Mouse (Mus musculus) layer of hippocampus, adult 18-20 months (tissue): ENCODE measurements at regions not wholly inside any gene's neighbourhood (a gene's known extent, or its start where the extent isn't known, plus 50 kb on each side); places are given as distances from the start of the nearest gene placed in this dataset.
A peak's percentile ranks its signal among the peaks of the same experiment; 100 is the strongest.

Experiments used
- DNase-seq, 2 experiments: peaks; one replicate each; pipeline ENCODE4 v3.0.0; 2022; ENCODE audit warnings: low spot score in 2 of 2

DNA sequence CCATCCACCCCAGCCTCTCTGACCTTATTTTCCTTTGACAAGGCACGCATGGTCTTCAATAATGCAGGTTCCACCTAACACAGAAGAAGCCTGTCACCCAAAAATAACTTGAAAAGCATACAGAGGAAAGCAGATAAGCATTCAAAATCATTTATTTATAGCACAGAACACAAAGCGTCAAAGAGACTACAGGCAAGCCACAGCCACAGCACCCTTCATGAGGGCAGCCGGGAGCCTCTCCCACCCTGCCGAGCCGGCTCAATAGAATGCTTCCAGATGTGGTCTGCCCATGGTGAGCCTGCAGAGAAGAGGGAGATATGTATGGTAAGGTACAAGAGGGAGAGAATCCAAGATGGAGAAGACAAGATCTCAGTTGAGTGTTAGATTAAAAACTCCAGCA lies 76.7 kb upstream of the Kcnd3 start:
- no peak for DNase-seq

DNA sequence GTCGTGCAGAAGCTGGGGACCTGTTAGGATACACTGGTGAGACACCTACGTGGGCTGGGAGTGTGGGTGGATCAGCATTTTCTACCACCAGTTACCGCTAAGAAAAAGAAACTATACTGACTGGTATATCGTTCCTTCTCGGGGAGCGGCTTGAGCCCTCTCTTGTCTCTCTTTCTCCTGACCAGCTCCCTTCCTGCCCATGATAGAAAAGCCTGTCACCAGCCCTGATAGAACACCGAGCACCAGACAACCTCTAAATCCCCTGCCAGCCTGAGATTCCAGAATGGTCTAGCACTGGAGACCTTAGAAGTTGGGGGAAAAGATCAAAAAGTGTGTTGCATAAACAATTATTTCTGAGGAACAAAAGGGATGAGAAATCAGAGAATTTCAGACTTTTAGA lies 76.3 kb upstream of the Kcnd3 start:
- DNase-seq: no peak

DNA sequence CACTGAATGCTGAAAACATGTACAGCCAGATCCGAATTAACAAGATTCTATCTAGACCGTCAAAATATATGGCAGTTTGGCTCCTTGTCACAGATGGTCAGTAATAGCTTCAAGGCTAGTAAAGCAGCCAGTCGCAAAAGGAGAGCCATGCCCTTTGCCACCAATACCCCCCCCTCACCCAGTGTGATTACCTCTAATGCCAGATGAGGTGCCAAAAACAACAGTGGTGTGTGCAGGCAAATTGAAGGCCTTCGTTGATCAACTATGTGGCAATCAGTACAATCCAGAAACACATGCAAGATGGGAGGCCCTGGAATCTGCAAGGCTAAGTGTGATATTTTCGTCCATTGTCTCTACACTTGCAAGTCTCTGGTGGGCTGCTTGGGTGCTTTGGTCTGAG lies 75.8 kb upstream of the Kcnd3 start:
- no peak for DNase-seq

DNA sequence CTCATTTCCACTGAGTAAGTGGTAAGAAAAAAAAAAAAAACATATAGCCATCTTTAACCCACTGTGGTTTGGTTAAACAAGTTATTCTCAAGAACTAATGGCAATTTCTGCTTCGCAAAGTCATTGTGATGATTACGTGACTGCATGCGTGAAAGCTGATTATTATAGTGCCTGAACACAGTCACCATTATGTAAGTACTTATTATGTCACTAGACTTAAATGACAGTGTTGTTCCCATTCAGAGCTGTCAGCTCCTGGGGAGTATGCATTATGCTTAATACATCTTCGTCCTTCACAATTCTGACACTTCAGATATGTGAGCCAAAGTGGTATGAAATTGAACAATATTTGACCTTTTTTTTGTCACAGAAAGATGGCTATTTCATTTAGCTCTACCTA lies 71.3 kb upstream of the Kcnd3 start:
- DNase-seq: no peak

DNA sequence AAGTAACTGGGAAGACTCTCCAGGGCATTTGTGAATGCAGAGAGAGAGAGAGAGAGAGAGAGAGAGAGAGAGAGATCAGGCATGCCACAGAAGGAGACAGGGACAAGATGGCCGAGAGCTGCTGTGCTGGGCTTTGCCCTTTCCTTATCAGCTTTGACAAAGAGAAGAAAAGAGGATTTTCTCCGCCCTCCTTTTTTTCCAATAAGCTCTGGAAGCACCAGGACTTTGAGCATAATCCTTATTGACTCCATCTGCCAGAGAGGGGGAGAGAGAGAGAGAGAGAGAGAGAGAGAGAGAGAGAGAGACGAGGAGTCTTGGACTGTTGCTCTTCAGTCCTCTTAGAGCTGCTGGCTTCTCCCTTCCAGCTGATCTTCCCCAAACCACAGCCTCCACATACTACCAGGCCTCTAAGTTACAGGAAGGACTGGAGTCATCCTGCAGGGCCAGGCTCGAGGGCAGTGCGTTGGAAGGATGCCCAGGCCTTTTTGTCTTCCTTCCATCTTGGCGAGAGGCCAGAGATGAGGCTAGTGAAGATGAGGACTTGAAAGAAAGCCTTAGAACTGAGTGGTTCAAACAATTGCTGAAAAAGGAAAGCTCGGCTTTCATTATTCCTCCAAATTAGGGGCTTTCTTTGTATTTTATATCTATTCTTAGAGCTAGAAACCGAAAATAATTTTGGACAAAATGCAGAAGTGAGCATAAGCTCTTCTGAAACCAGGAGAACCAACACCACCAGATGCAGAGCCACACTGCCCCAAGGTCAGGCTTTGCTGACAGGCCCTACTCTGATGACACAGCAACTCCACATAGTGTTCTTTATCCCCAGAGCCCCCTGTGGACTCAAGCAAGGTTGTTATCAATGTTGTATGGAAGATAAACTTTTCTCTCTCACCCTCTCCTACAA lies 59.3 kb upstream of the Kcnd3 start:
- DNase-seq: peak; percentile 16 to 38
